Mouse (Mus musculus): Measurements from ENCODE around the gene Cda. TPM values are rescaled to one million over a fixed set of nuclear protein-coding genes. Genes with fewer than 3 reads are reported as not detected.

Gene Cda
- polyA plus RNA-seq, 1 experiment from 2014 or later = 14.1 TPM

GRCm38 (mm10) chr4:138292028-138292427, 75.8 kb downstream of the Cda start:
- H3K4me1 ChIP-seq (ENCODE audit: control insufficient read depth in 2 of 2, insufficient read depth in 2 of 2, low read length in 2 of 2) = no peaks in the 10 kb centered on the region
- H3K27me3 ChIP-seq (ENCODE audit: control insufficient read depth, insufficient read depth, low read length) = no peaks in the 10 kb centered on the region
- H3K9ac ChIP-seq (ENCODE audit: low read length) = no peak overlapping the region
- no peak overlapping the region for H3K27ac ChIP-seq (replicated peaks in 1 of 2; ENCODE audit: control insufficient read depth in 1 of 2, insufficient read depth in 1 of 2, low read depth in 2 of 2, low read length in 2 of 2)
- no peak for ATAC-seq (ENCODE audit: insufficient number of reproducible peaks, insufficient read depth, low FRiP score, low read depth)
- no peaks in the 10 kb centered on the region for H3K36me3 ChIP-seq (ENCODE audit: control insufficient read depth, insufficient read depth, low read length)
- WGBS = 81% methylated on average over 13 of the region's 13 CpGs
- no peaks in the 10 kb centered on the region for H3K9me3 ChIP-seq (ENCODE audit: control insufficient read depth, low read length)
- H3K4me2 ChIP-seq (ENCODE audit: low read length) = no peak overlapping the region
- H3K4me3 ChIP-seq (ENCODE audit: control insufficient read depth in 1 of 2, insufficient read depth in 1 of 2, low read depth in 1 of 2, low read length in 2 of 2) = no peak overlapping the region

DNA sequence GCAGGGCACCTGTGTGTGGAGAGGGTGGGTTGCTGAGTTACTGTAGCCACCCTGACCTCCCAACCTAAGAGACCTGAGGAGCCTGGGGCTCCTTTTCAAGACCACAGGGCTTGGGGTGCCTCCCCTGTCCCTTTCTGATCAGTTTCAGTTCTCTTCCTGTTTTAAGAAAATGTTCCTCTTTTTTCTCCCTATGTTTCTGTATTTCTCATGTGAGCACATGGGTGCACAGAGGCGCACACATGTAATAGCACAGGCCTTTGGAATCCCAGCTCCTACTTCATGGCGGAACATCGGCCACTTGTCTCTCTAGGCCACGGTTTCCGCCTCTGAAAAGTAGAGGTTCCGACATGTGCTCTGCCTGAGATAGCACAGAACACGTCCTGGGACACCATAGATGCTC, 79.1 kb downstream of the Cda start:
- no peak overlapping the region for H3K4me3 ChIP-seq (ENCODE audit: control insufficient read depth in 1 of 2, insufficient read depth in 1 of 2, low read depth in 1 of 2, low read length in 2 of 2)
- H3K27me3 ChIP-seq (ENCODE audit: control insufficient read depth, insufficient read depth, low read length) = no peaks in the 10 kb centered on the region
- H3K4me2 ChIP-seq (ENCODE audit: low read length) = no peak overlapping the region
- no peak for ATAC-seq (ENCODE audit: insufficient number of reproducible peaks, insufficient read depth, low FRiP score, low read depth)
- H3K36me3 ChIP-seq (ENCODE audit: control insufficient read depth, insufficient read depth, low read length) = no peaks in the 10 kb centered on the region
- H3K9me3 ChIP-seq (ENCODE audit: control insufficient read depth, low read length) = 0 out of 2 replicates have a peak, but pooled peaks cover 3% of the 10 kb centered on the region
- WGBS = 75% methylated on average over 7 of the region's 7 CpGs
- H3K9ac ChIP-seq (ENCODE audit: low read length) = no peak overlapping the region
- no peaks in the 10 kb centered on the region for H3K4me1 ChIP-seq (ENCODE audit: control insufficient read depth in 2 of 2, insufficient read depth in 2 of 2, low read length in 2 of 2)
- H3K27ac ChIP-seq (replicated peaks in 1 of 2; ENCODE audit: control insufficient read depth in 1 of 2, insufficient read depth in 1 of 2, low read depth in 2 of 2, low read length in 2 of 2) = no peak overlapping the region

Small RNAs within 50 kb of the gene (microRNA-seq; reads per million reads assigned to microRNA genes)
- gene Gm27646 (not detected), gene Mir7019 (2.5 reads per million)

Other genes starting within 250 kb of the Cda start
- 103 and 108 TPM in 2 replicates for gene Hp1bp3, start 151.7 kb downstream of the Cda start, polyA plus RNA-seq (2014; fragmentation: Nextera tagmentation; extraction: Ambion mirVana)
- 0.19 and 0.34 TPM in 2 replicates for gene Sh2d5, start 117.6 kb downstream of the Cda start, polyA plus RNA-seq (2014; fragmentation: Nextera tagmentation; extraction: Ambion mirVana)
- 0.16 and 0.58 TPM in 2 replicates for gene Kif17, start 117.6 kb downstream of the Cda start, polyA plus RNA-seq (2014; fragmentation: Nextera tagmentation; extraction: Ambion mirVana)
- gene Ddost, start 63.3 kb downstream of the Cda start, polyA plus RNA-seq (2014; fragmentation: Nextera tagmentation; extraction: Ambion mirVana) = 267 and 277 TPM in 2 replicates
- gene Pink1, start 41.7 kb downstream of the Cda start, polyA plus RNA-seq (2014; fragmentation: Nextera tagmentation; extraction: Ambion mirVana) = 43.2 and 50.9 TPM in 2 replicates
- not detected in 2 replicates for gene Fam43b, start 28.5 kb upstream of the Cda start, polyA plus RNA-seq (2014; fragmentation: Nextera tagmentation; extraction: Ambion mirVana)
- gene Mul1, start 66.7 kb upstream of the Cda start, polyA plus RNA-seq (2014; fragmentation: Nextera tagmentation; extraction: Ambion mirVana) = 17.1 and 19.2 TPM in 2 replicates
- gene Camk2n1, start 86.3 kb upstream of the Cda start, polyA plus RNA-seq (2014; fragmentation: Nextera tagmentation; extraction: Ambion mirVana) = 1.1 and 1.4 TPM in 2 replicates